Mouse (Mus musculus) kidney, postnatal 4 days (tissue): Measurements from ENCODE around the gene Pxmp2.

ENCODE experiments used
- DNase-seq, 2 experiments: peaks; one replicate each; pipeline ENCODE4 v3.0.0; 2021; ENCODE audit warnings: mixed read lengths in 2 of 2

The Pxmp2 gene

GRCm38 (mm10) chr5:110285770-110286445 lies at the start of gene Pxmp2, which contains the start of gene Pole:
Pxmp2 (minus strand) TSS chr5:110286186.
Pole (plus strand) TSS chr5:110286306.
- peak; percentile 95 to 96 for DNase-seq

GRCm38 (mm10) chr5:110330508-110330907 lies 44.5 kb upstream of the Pxmp2 start:
- DNase-seq, result no peak

GRCm38 (mm10) chr5:110313127-110313526 lies 27.1 kb upstream of the Pxmp2 start:
- no peak for DNase-seq

- no peak for DNase-seq
These were observed 22.9 kb upstream of the Pxmp2 start for GRCm38 (mm10) chr5:110308861-110309260.

- no peak for DNase-seq
These were observed 14.6 kb upstream of the Pxmp2 start for GRCm38 (mm10) chr5:110300591-110300990.

- DNase-seq, result no peak
These were observed 10.7 kb upstream of the Pxmp2 start for GRCm38 (mm10) chr5:110296637-110297036.

GRCm38 (mm10) chr5:110291649-110292048 lies 5.7 kb upstream of the Pxmp2 start:
- DNase-seq, result no peak

- no peak for DNase-seq
These were observed 1.1 kb upstream of the Pxmp2 start for GRCm38 (mm10) chr5:110287084-110287475.

GRCm38 (mm10) chr5:110286446-110287083 lies 579 bp upstream of the Pxmp2 start:
- no peak for DNase-seq

- DNase-seq, result peak; percentile 9 to 38
These were observed 830 bp downstream of the Pxmp2 start for GRCm38 (mm10) chr5:110285156-110285555.

- peak; percentile 86 to 88 for DNase-seq
These were observed 1.4 kb downstream of the Pxmp2 start for GRCm38 (mm10) chr5:110284536-110284935.

- DNase-seq, result no peak
These were observed 4.0 kb downstream of the Pxmp2 start for GRCm38 (mm10) chr5:110281984-110282383.

- no peak for DNase-seq
These were observed 9.1 kb downstream of the Pxmp2 start for GRCm38 (mm10) chr5:110276910-110277309.

- no peak for DNase-seq
These were observed 9.6 kb downstream of the Pxmp2 start for GRCm38 (mm10) chr5:110276391-110276790.

- no peak for DNase-seq
These were observed 11.1 kb downstream of the Pxmp2 start for GRCm38 (mm10) chr5:110274846-110275245.

- no peak for DNase-seq
These were observed 11.8 kb downstream of the Pxmp2 start for GRCm38 (mm10) chr5:110274147-110274546.

- no peak for DNase-seq
These were observed 15.7 kb downstream of the Pxmp2 start for GRCm38 (mm10) chr5:110270242-110270641.

- DNase-seq, result peak; percentile 95 to 97
These were observed 16.6 kb downstream of the Pxmp2 start, which contains the start of gene Pgam5 for GRCm38 (mm10) chr5:110269141-110270101. Pgam5 (minus strand) TSS chr5:110269913.

- no peak for DNase-seq
These were observed 19.0 kb downstream of the Pxmp2 start for GRCm38 (mm10) chr5:110266941-110267340.

- no peak for DNase-seq
These were observed 41.9 kb downstream of the Pxmp2 start for GRCm38 (mm10) chr5:110244091-110244490.

- DNase-seq, result no peak
These were observed 53.6 kb downstream of the Pxmp2 start for GRCm38 (mm10) chr5:110232346-110232745.

GRCm38 (mm10) chr5:110231638-110232037 lies 54.3 kb downstream of the Pxmp2 start:
- peak; percentile 19 to 41 for DNase-seq
